Mouse (Mus musculus) myocyte (in vitro differentiated cells): ENCODE results near the gene Gm20388.

Experiments used
- POLR2A ChIP-seq: IDR thresholded peaks from one replicate; pipeline ENCODE4 v1.6.1; 2011; ENCODE audit warnings: low read depth, mild to moderate bottlenecking, control low read depth, moderate library complexity; ENCODE audit not compliant: insufficient read length
- REST ChIP-seq: IDR thresholded peaks from one replicate; pipeline ENCODE4 v1.6.1; 2011; ENCODE audit warnings: mild to moderate bottlenecking, control low read depth, moderate library complexity; ENCODE audit not compliant: insufficient read depth, insufficient read length

DNA sequence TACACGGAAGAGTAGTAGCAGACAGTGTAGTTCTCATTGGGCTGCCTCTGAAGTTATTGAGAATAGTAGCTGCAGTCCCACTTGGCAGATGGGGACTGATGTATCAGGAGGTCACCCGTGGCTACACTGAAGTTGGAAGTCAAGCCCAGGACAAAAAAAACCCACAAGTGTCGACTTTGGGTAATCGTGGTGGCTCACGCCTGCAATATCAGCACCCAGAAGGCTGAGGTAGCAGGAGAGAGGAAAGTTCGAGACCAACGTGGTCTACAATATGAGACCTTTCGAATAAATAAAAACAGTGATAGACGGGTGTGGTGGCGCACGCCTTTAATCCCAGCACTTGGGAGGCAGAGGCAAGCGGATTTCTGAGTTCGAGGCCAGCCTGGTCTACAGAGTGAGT lies 1674.1 kb downstream of the Gm20388 start:
- TF ChIP-seq REST = no peak
- no peak for TF ChIP-seq POLR2A
